8 mouse cellular contexts compared by ENCODE assay signal in genomic region chr8:105758277-105759108, GRCm38 (mm10). TPM values are rescaled to one million over a fixed set of nuclear protein-coding genes. Genes with fewer than 3 reads are reported as not detected.
DNase-seq lines count a peak whose midpoint lies in the region; ATAC-seq and TF ChIP-seq lines count a peak whose summit lies in the region.

Gene Gfod2 (minus strand): TSS chr8:105758664.

- H3K9ac ChIP-seq in forebrain, embryonic 14.5 days (ENCODE audit: low read length), result peak within 1 kb of the TSS; percentile 92

- peak within 1 kb of the TSS; percentile 87 for H3K27ac ChIP-seq in forebrain, embryonic 14.5 days (ENCODE audit: low read depth, low read length)

- no peaks in the 10 kb centered on the region for H3K9me3 ChIP-seq in forebrain, embryonic 14.5 days (replicated peaks; ENCODE audit: control insufficient read depth, low read length)

- TF ChIP-seq POLR2A in lung, adult 2 months (IDR thresholded peaks at IDR 0.05; ENCODE audit: borderline replicate concordance, extremely low read depth, low read depth, low read length), result peak; percentile 76; the same call in 1 of the 2 replicates

- peak; percentile 98 for DNase-seq in ES-CJ7 (ENCODE audit: low read depth, low spot score)
- DNase-seq in cerebellum, adult 11 months, result peak; percentile 97
- peak; percentile 98 for DNase-seq in forebrain, embryonic 14.5 days (ENCODE audit: low spot score)
- DNase-seq in heart, postnatal 25 days (ENCODE audit: low spot score), result peak; percentile 95
- DNase-seq in layer of hippocampus, adult 18-20 months (ENCODE audit: low spot score in 2 of 2), result peak; percentile 97 to 98
- peak; percentile 99 for DNase-seq in lung, adult 2 months
- DNase-seq in thymus, adult 18-20 months, result peak; percentile 97 to 98

- 4% methylated on average over 56 of the region's 57 CpGs for WGBS in forebrain, embryonic 14.5 days
- WGBS in lung, adult 2 months, result 2% methylated on average over 57 of the region's 57 CpGs

- ATAC-seq in forebrain, embryonic 14.5 days, result peak; percentile 99
- peak; percentile 89 for ATAC-seq in neutrophil, adult 5-6 weeks (ENCODE audit: extremely low read depth, insufficient number of reproducible peaks, low FRiP score, poor library complexity, severe bottlenecking)

- TF ChIP-seq CTCF in lung, adult 2 months (IDR thresholded peaks at IDR 0.05; ENCODE audit: insufficient read depth, low read length), result no peak

- H3K36me3 ChIP-seq in forebrain, embryonic 14.5 days (ENCODE audit: control insufficient read depth, insufficient read depth, low read length), result 0 out of 2 replicates have a peak, but pooled peaks cover 2% of the 10 kb centered on the region

- 0 out of 2 replicates have a peak, but pooled peaks cover 4% of the 10 kb centered on the region for H3K4me1 ChIP-seq in forebrain, embryonic 14.5 days (ENCODE audit: control insufficient read depth, insufficient read depth, low read length)
- H3K4me1 ChIP-seq in lung, adult 2 months (ENCODE audit: control insufficient read depth, insufficient read depth, low read length), result no peaks in the 10 kb centered on the region; the same call in 1 of the 2 replicates

- peak within 1 kb of the TSS; percentile 86 for H3K4me3 ChIP-seq in forebrain, embryonic 14.5 days (ENCODE audit: low read depth, low read length)
- peak within 1 kb of the TSS; percentile 96 for H3K4me3 ChIP-seq in lung, adult 2 months (replicated peaks; ENCODE audit: extremely low read depth, low read depth, low read length)

- intact Hi-C loops in heart, postnatal 25 days (cut with DNase I), result loop anchor here (5.0 kb wide), 2 partner anchors 46 to 69 kb away; partner anchors contain the start of genes Ranbp10 and Tsnaxip1

- H3K27me3 ChIP-seq in forebrain, embryonic 14.5 days (replicated peaks; ENCODE audit: control insufficient read depth, insufficient read depth, low read length), result no peaks in the 10 kb centered on the region

- H3K4me2 ChIP-seq in forebrain, embryonic 14.5 days (ENCODE audit: low read length), result peak within 1 kb of the TSS; percentile 79

RNA-seq across cellular contexts. Expression of gene Gfod2, which starts in this region (rescaled TPM):
- polyA plus RNA-seq in forebrain, embryonic 14.5 days (2014; fragmentation: Nextera tagmentation; extraction: Ambion mirVana), result 62.9 and 70.6 TPM in 2 replicates
- total RNA-seq in heart, postnatal 25 days (2021), result 1 to 10 TPM; 4.2 to 4.8 TPM
- 10 to 100 TPM; 19.0 to 23.3 TPM for total RNA-seq in layer of hippocampus, adult 18-20 months (2021)
- polyA plus RNA-seq in lung, adult 2 months (2012; rRNA removed), result 12.2 and 14.8 TPM in 2 replicates
- total RNA-seq in neutrophil, adult 5-6 weeks (2017), result 1.6 and 3.6 TPM in 2 replicates

Comparison
In these comparisons a context has a peak if more than half of its experiments do, and no peak if none do; other contexts are left out.
1. Peak in every context shown above with its lines: DNase-seq, ATAC-seq, H3K4me3 ChIP-seq and H3K27ac ChIP-seq.